ENCODE assay signal across 8 mouse cellular contexts in genomic region chr15:77827794-77828193, GRCm38 (mm10). TPM values are rescaled to one million over a fixed set of nuclear protein-coding genes. Genes with fewer than 3 reads are reported as not detected.
DNase-seq lines count a peak whose midpoint lies in the region; ATAC-seq and TF ChIP-seq lines count a peak whose summit lies in the region.

No protein-coding gene starts in this region.

- H3K4me1 ChIP-seq in heart, embryonic 14.5 days (ENCODE audit: control insufficient read depth in 2 of 2, insufficient read depth in 2 of 2, low read length in 2 of 2): peaks cover 43 to 74% of the 10 kb centered on the region in 2 experiments
- peaks cover 17% of the 10 kb centered on the region for H3K4me1 ChIP-seq in midbrain, embryonic 12.5 days
- H3K4me1 ChIP-seq in midbrain, embryonic 14.5 days (ENCODE audit: control insufficient read depth, insufficient read depth, low read length): 0 out of 2 replicates have a peak, but pooled peaks cover 6% of the 10 kb centered on the region
- H3K4me1 ChIP-seq in embryonic fibroblast, embryonic 13.5 days (ENCODE audit: control insufficient read depth, insufficient read depth, low read length): peaks cover 58% of the 10 kb centered on the region
- peaks cover 72% of the 10 kb centered on the region for H3K4me1 ChIP-seq in stomach, embryonic 15.5 days
- H3K4me1 ChIP-seq in thymus, adult 2 months (replicated peaks; ENCODE audit: control insufficient read depth, insufficient read depth, low read length): peaks cover 57% of the 10 kb centered on the region

- WGBS in heart, embryonic 14.5 days: 18% methylated on average over 6 of the region's 6 CpGs
- 17% methylated on average over 6 of the region's 6 CpGs for WGBS in midbrain, embryonic 12.5 days
- 19% methylated on average over 6 of the region's 6 CpGs for WGBS in midbrain, embryonic 14.5 days
- 18% methylated on average over 6 of the region's 6 CpGs for WGBS in stomach, embryonic 15.5 days
- 43% methylated on average over 6 of the region's 6 CpGs for WGBS in thymus, adult 2 months

- no peak for DNase-seq in heart, adult 8-10 months (ENCODE audit: low spot score)
- no peak for DNase-seq in midbrain, embryonic 14.5 days
- DNase-seq in thymus, adult 2 months: no peak
- no peak for DNase-seq in layer of hippocampus, postnatal 36 days

- peak overlapping the region; percentile 58 to 62 for H3K27ac ChIP-seq in heart, embryonic 14.5 days (replicated peaks in 1 of 2; ENCODE audit: control insufficient read depth in 1 of 2, insufficient read depth in 1 of 2, low read depth in 2 of 2, low read length in 2 of 2)
- H3K27ac ChIP-seq in midbrain, embryonic 12.5 days (replicated peaks): 0 out of 2 replicates have a peak overlapping the region, but pooled peaks have one; percentile 35
- H3K27ac ChIP-seq in midbrain, embryonic 14.5 days (replicated peaks; ENCODE audit: low read depth, low read length): no peak overlapping the region
- peak overlapping the region; percentile 21 for H3K27ac ChIP-seq in embryonic fibroblast, embryonic 13.5 days (ENCODE audit: insufficient read depth, low read length)
- H3K27ac ChIP-seq in stomach, embryonic 15.5 days: peak overlapping the region; percentile 72
- H3K27ac ChIP-seq in thymus, adult 2 months (ENCODE audit: control insufficient read depth, insufficient read depth, low read length): no peak overlapping the region

- H3K4me3 ChIP-seq in heart, embryonic 14.5 days (ENCODE audit: control insufficient read depth in 1 of 2, insufficient read depth in 1 of 2, low read depth in 1 of 2, low read length in 2 of 2): no peak overlapping the region
- no peak overlapping the region for H3K4me3 ChIP-seq in midbrain, embryonic 12.5 days
- no peak overlapping the region for H3K4me3 ChIP-seq in midbrain, embryonic 14.5 days (replicated peaks; ENCODE audit: low read depth, low read length)
- H3K4me3 ChIP-seq in embryonic fibroblast, embryonic 13.5 days (ENCODE audit: insufficient read depth, low read length): no peak overlapping the region
- no peak overlapping the region for H3K4me3 ChIP-seq in stomach, embryonic 15.5 days (replicated peaks)
- H3K4me3 ChIP-seq in thymus, adult 2 months (ENCODE audit: control insufficient read depth, insufficient read depth, low read length): no peak overlapping the region

- H3K36me3 ChIP-seq in heart, embryonic 14.5 days (ENCODE audit: control insufficient read depth, insufficient read depth, low read length): peaks cover 33% of the 10 kb centered on the region
- H3K36me3 ChIP-seq in midbrain, embryonic 12.5 days: no peaks in the 10 kb centered on the region
- H3K36me3 ChIP-seq in midbrain, embryonic 14.5 days (ENCODE audit: control insufficient read depth, insufficient read depth, low read length): no peaks in the 10 kb centered on the region
- no peaks in the 10 kb centered on the region for H3K36me3 ChIP-seq in stomach, embryonic 15.5 days
- H3K36me3 ChIP-seq in thymus, adult 2 months (ENCODE audit: control insufficient read depth, insufficient read depth, low read length): peaks cover 21% of the 10 kb centered on the region

- 0 out of 2 replicates have a peak overlapping the region, but pooled peaks have one; percentile 5 for H3K4me2 ChIP-seq in heart, embryonic 14.5 days (ENCODE audit: low read length)
- H3K4me2 ChIP-seq in midbrain, embryonic 12.5 days (replicated peaks): no peak overlapping the region
- no peak overlapping the region for H3K4me2 ChIP-seq in midbrain, embryonic 14.5 days (ENCODE audit: low read length)
- no peak overlapping the region for H3K4me2 ChIP-seq in stomach, embryonic 15.5 days

- no peak for TF ChIP-seq POLR2A in embryonic fibroblast, embryonic 13.5 days (IDR thresholded peaks at IDR 0.05; ENCODE audit: low read depth, low read length)
- TF ChIP-seq POLR2A in thymus, adult 2 months (IDR thresholded peaks at IDR 0.05; ENCODE audit: control insufficient read depth, extremely low read depth, insufficient read depth, low read length, poor library complexity): no peak

- TF ChIP-seq CTCF in embryonic fibroblast, embryonic 13.5 days (IDR thresholded peaks at IDR 0.05; ENCODE audit: borderline replicate concordance, insufficient read depth, low read length): no peak
- no peak for TF ChIP-seq CTCF in thymus, adult 2 months (IDR thresholded peaks at IDR 0.05; ENCODE audit: borderline replicate concordance, control insufficient read depth, extremely low read depth, insufficient read depth, low read length, poor library complexity)

- peak overlapping the region; percentile 56 for H3K9ac ChIP-seq in heart, embryonic 14.5 days (ENCODE audit: low read length)
- H3K9ac ChIP-seq in midbrain, embryonic 12.5 days (replicated peaks): no peak overlapping the region
- H3K9ac ChIP-seq in midbrain, embryonic 14.5 days (replicated peaks; ENCODE audit: low read length): no peak overlapping the region
- no peak overlapping the region for H3K9ac ChIP-seq in stomach, embryonic 15.5 days

- H3K9me3 ChIP-seq in heart, embryonic 14.5 days (ENCODE audit: control insufficient read depth, low read length): no peaks in the 10 kb centered on the region
- H3K9me3 ChIP-seq in midbrain, embryonic 12.5 days: no peaks in the 10 kb centered on the region
- no peaks in the 10 kb centered on the region for H3K9me3 ChIP-seq in midbrain, embryonic 14.5 days (ENCODE audit: control insufficient read depth, low read length)
- H3K9me3 ChIP-seq in stomach, embryonic 15.5 days: no peaks in the 10 kb centered on the region

- no peak for ATAC-seq in heart, embryonic 14.5 days (ENCODE audit: insufficient number of reproducible peaks, insufficient read depth, low FRiP score, low read depth)
- ATAC-seq in midbrain, embryonic 12.5 days (ENCODE audit: low FRiP score, low read depth): no peak
- ATAC-seq in midbrain, embryonic 14.5 days (ENCODE audit: low FRiP score, low TSS enrichment): no peak
- 0 out of 2 replicates have a peak, but pooled peaks have one; percentile 9 for ATAC-seq in stomach, embryonic 15.5 days (ENCODE audit: insufficient read depth, low FRiP score, low read depth)

- no peaks in the 10 kb centered on the region for H3K27me3 ChIP-seq in heart, embryonic 14.5 days (ENCODE audit: control insufficient read depth, insufficient read depth, low read length)
- no peaks in the 10 kb centered on the region for H3K27me3 ChIP-seq in midbrain, embryonic 12.5 days
- H3K27me3 ChIP-seq in midbrain, embryonic 14.5 days (ENCODE audit: control insufficient read depth, insufficient read depth, low read length): no peaks in the 10 kb centered on the region
- no peaks in the 10 kb centered on the region for H3K27me3 ChIP-seq in stomach, embryonic 15.5 days (replicated peaks)
- no peaks in the 10 kb centered on the region for H3K27me3 ChIP-seq in thymus, adult 2 months (ENCODE audit: control insufficient read depth, insufficient read depth, low read length)

RNA-seq across cellular contexts. Expression of gene Myh9, which starts 14.2 kb away (rescaled TPM):
- polyA plus RNA-seq in heart, embryonic 14.5 days (2014; fragmentation: Nextera tagmentation; extraction: Ambion mirVana): 31.0 and 32.8 TPM in 2 replicates
- 100 to 1,000 TPM in 1 of 4 experiments, 10 to 100 TPM in 3; 72.5 to 127 (median 97.2) TPM for total RNA-seq in heart, adult 8-10 months (2022)
- polyA plus RNA-seq in midbrain, embryonic 12.5 days (2016; fragmentation: Nextera tagmentation; extraction: Ambion mirVana): 24.9 and 29.1 TPM in 2 replicates
- polyA plus RNA-seq in midbrain, embryonic 14.5 days (2014; fragmentation: Nextera tagmentation; extraction: Ambion mirVana): 7.3 and 14.8 TPM in 2 replicates
- 718 and 1,071 TPM in 2 replicates for polyA plus RNA-seq in embryonic fibroblast, embryonic 13.5 days (2011; ENCODE audit: insufficient read length, low read depth, missing spikeins)
- polyA plus RNA-seq in stomach, embryonic 15.5 days (2015; fragmentation: Nextera tagmentation; extraction: Ambion mirVana): 57.0 TPM in 2 replicates
- polyA plus RNA-seq in thymus, adult 2 months (2012; rRNA removed): 167 and 193 TPM in 2 replicates
- total RNA-seq in layer of hippocampus, postnatal 36 days (2021): 100 to 1,000 TPM in 1 of 2 experiments, 10 to 100 TPM in 1; 92.4 to 103 TPM

Comparison
In these comparisons a context has a peak if more than half of its experiments do, and no peak if none do; other contexts are left out.
1. H3K27ac ChIP-seq: peak in heart, embryonic 14.5 days (2 of 2), midbrain, embryonic 12.5 days (single experiment), embryonic fibroblast, embryonic 13.5 days (single experiment) and stomach, embryonic 15.5 days (single experiment); none in midbrain, embryonic 14.5 days (single experiment) and thymus, adult 2 months (single experiment).